Mouse (Mus musculus) liver, adult (tissue): ENCODE measurements at regions not wholly inside any gene's neighbourhood (a gene's known extent, or its start where the extent isn't known, plus 50 kb on each side); places are given as distances from the start of the nearest gene placed in this dataset.

Experiments
- GATA4 ChIP-seq: IDR thresholded peaks from 2 replicates; pipeline ENCODE4 v1.6.1; 2014; ENCODE audit warnings: mild to moderate bottlenecking, low read length; ENCODE audit not compliant: insufficient replicate concordance

- no peak for TF ChIP-seq GATA4
Measured at GRCm38 (mm10) chr8:34574009-34574408, 462.5 kb upstream of the Gm10131 start.

GRCm38 (mm10) chr8:34573007-34573881 is 461.7 kb upstream of the Gm10131 start:
- no peak for TF ChIP-seq GATA4

- no peak for TF ChIP-seq GATA4
Measured at GRCm38 (mm10) chr8:34571736-34572135, 460.2 kb upstream of the Gm10131 start.

- peak; percentile 89 for TF ChIP-seq GATA4
Measured at GRCm38 (mm10) chr8:34562278-34562677, 450.7 kb upstream of the Gm10131 start.

GRCm38 (mm10) chr8:34549786-34550185 is 438.2 kb upstream of the Gm10131 start:
- peak; percentile 46; the same call in 1 of the 2 replicates for TF ChIP-seq GATA4

GRCm38 (mm10) chr8:34546815-34547214 is 435.3 kb upstream of the Gm10131 start:
- TF ChIP-seq GATA4 = no peak

GRCm38 (mm10) chr8:34542361-34543038 is 431.0 kb upstream of the Gm10131 start:
- no peak for TF ChIP-seq GATA4

- no peak for TF ChIP-seq GATA4
Measured at GRCm38 (mm10) chr8:34539232-34539631, 427.7 kb upstream of the Gm10131 start.

- no peak for TF ChIP-seq GATA4
Measured at GRCm38 (mm10) chr8:34535434-34535833, 423.9 kb upstream of the Gm10131 start.

- no peak for TF ChIP-seq GATA4
Measured at GRCm38 (mm10) chr8:34533421-34533820, 421.9 kb upstream of the Gm10131 start.

- no peak for TF ChIP-seq GATA4
Measured at GRCm38 (mm10) chr8:34530896-34531679, 419.6 kb upstream of the Gm10131 start.

- no peak for TF ChIP-seq GATA4
Measured at GRCm38 (mm10) chr8:34530046-34530445, 418.5 kb upstream of the Gm10131 start.

GRCm38 (mm10) chr8:34529452-34529851 is 417.9 kb upstream of the Gm10131 start:
- no peak for TF ChIP-seq GATA4

GRCm38 (mm10) chr8:34528213-34528612 is 416.7 kb upstream of the Gm10131 start:
- no peak for TF ChIP-seq GATA4

GRCm38 (mm10) chr8:34525231-34525630 is 413.7 kb upstream of the Gm10131 start:
- TF ChIP-seq GATA4 = no peak
